Mouse (Mus musculus) testis, adult 2 months (tissue): Measurements from ENCODE around the gene Mrps21.

Experiments used
- CTCF ChIP-seq: fragments of 200-500 bp; IDR thresholded peaks from 2 replicates; pipeline ENCODE4 v1.5.1; 2012; ENCODE audit warnings: low read depth, mild to moderate bottlenecking, inconsistent platforms, low read length, moderate library complexity; ENCODE audit not compliant: control insufficient read depth, insufficient read depth, insufficient replicate concordance
- POLR2A ChIP-seq: fragments of 200-500 bp; IDR thresholded peaks from 2 replicates; pipeline ENCODE4 v1.6.1; 2012; ENCODE audit warnings: low read depth, mild to moderate bottlenecking, inconsistent platforms, low read length, moderate library complexity; ENCODE audit not compliant: control insufficient read depth

DNA sequence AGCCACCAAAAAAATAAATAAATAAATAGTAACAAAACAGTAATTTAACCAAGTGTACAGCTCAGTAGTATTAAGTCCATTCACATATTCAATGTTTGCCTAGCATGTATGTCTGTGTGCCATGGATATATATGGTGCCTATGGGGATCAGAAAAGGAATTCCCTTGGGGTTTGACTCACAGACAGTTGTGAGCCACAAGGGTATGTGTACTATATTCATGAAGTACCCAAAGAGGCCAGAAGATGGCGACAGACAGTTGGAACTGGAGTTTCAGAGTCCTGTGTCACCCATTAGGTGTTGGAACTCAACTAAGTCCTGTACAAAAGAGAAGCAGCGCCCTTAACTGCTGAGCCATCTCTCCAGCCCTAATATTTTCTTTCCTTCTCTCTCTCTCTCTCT is 9.5 kb downstream of the Mrps21 start:
- TF ChIP-seq CTCF = no peak
- no peak for TF ChIP-seq POLR2A
